Mouse (Mus musculus): ENCODE measurements around the gene Adh6b. TPM values are rescaled to one million over a fixed set of nuclear protein-coding genes. Genes with fewer than 3 reads are reported as not detected.

Gene Adh6b
- polyA plus RNA-seq, 1 experiment: not detected

DNA sequence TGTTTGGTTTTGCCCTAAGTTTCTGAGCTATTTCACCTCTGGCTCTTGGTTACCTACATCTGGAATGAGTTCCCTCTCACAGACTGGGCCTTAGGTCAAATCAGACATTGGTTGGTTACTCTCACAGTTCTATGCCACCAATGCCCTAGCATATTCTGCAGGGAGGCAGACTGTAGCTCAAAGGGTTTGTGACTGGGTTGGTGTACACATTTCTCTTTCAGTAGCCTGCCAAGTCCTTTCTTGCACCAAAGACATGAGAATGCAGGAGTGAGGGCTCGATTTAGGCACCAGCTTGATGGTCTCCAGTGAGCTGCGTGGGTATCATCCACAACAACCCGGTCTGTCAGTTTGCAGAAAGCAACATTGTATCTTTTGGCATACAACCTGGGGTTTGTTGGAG is 63.3 kb downstream of the Adh6b start:
- H3K27me3 ChIP-seq (replicated peaks): peaks cover 4% of the 10 kb centered on the region
- no peaks in the 10 kb centered on the region for H3K36me3 ChIP-seq (replicated peaks; ENCODE audit: low read length)
- TF ChIP-seq GATA1 (IDR thresholded peaks at IDR 0.05; ENCODE audit: borderline replicate concordance, low read length): no peak
- no peak for TF ChIP-seq FLI1 (IDR thresholded peaks at IDR 0.05; ENCODE audit: low read length)
- H3K4me3 ChIP-seq (replicated peaks): no peak overlapping the region
- 0 out of 2 replicates have a peak, but pooled peaks cover 5% of the 10 kb centered on the region for H3K9me3 ChIP-seq
- peaks cover 7% of the 10 kb centered on the region for H3K4me1 ChIP-seq

DNA sequence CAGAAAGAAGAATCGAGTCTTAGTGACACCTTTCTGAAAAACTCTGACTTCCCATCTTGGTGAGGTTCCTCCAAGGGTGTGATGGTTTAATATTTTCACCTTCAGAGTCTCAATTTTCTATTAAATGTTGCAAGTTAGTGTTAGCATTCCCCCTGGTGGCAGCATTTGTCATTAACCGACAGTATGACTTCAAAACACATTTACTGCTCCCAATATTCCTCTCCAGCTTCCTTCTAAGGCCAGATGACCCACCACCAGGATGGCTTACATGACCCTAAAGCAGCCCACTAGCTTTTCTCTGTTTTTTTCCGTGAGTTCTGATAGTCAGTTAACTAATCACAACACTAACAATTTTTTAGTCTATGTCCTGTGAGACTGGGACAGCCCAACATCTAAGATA is 63.8 kb downstream of the Adh6b start:
- no peak for TF ChIP-seq FLI1 (IDR thresholded peaks at IDR 0.05; ENCODE audit: low read length)
- Histone ChIP-seq H3K27me3 (replicated peaks) (peaks cover 4% of the 10 kb centered on the region), H3K4me3 (replicated peaks) (no peak overlapping the region), H3K4me1 (peaks cover 7% of the 10 kb centered on the region; the same call in 1 of the 2 replicates), H3K9me3 (0 out of 2 replicates have a peak, but pooled peaks cover 5% of the 10 kb centered on the region), H3K36me3 (replicated peaks; ENCODE audit: low read length) (no peaks in the 10 kb centered on the region)

DNA sequence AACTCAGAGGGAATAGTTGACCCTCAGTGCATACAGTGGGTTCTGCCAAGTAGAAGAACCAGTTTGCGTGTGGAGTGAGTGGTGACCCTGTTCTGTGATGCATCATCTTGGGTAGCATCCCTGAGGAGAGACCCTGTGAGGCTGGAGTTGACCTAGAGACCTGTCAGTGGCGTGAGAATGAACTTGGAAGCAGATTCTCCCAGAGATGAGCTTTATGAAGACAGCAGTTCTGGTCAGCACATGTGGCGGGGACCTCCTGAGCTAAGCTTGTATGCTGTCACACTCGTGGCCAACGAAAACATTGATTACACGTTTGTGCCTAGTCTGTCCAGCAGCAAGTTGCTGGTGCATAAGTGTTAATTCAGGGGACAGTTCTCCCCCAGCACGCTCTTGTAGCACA is 64.3 kb downstream of the Adh6b start:
- Histone ChIP-seq H3K9me3 (0 out of 2 replicates have a peak, but pooled peaks cover 5% of the 10 kb centered on the region), H3K4me1 (peaks cover 7% of the 10 kb centered on the region; the same call in 1 of the 2 replicates), H3K27me3 (replicated peaks) (peaks cover 2% of the 10 kb centered on the region), H3K4me3 (replicated peaks) (no peak overlapping the region), H3K36me3 (replicated peaks; ENCODE audit: low read length) (no peaks in the 10 kb centered on the region)
- TF ChIP-seq GATA1 (IDR thresholded peaks at IDR 0.05; ENCODE audit: borderline replicate concordance, low read length) (no peak), FLI1 (IDR thresholded peaks at IDR 0.05; ENCODE audit: low read length) (no peak)

DNA sequence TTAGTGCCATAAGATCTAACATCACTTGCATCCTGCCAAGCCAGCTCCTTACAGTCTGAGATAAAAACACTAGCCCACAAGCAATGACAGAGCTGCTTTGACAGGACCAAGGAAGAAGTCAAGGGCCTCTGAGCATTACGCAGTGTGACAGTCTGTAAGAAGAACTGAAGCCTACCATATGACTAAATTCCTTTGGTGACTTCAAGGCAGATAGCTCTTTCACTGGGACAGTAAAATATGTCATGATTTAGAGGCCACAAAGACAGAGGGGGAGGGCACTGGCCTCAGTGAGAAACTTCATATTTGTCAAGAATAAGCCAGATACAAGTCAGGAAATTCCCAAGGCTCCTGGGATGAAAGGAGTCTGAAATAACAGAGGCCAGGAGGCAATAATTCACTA is 66.3 kb downstream of the Adh6b start:
- H3K36me3 ChIP-seq (replicated peaks; ENCODE audit: low read length): no peaks in the 10 kb centered on the region
- TF ChIP-seq GATA1 (IDR thresholded peaks at IDR 0.05; ENCODE audit: borderline replicate concordance, low read length): no peak
- 0 out of 2 replicates have a peak, but pooled peaks cover 5% of the 10 kb centered on the region for H3K9me3 ChIP-seq
- H3K4me1 ChIP-seq: peaks cover 7% of the 10 kb centered on the region; the same call in 1 of the 2 replicates
- H3K27me3 ChIP-seq (replicated peaks): peaks cover 2% of the 10 kb centered on the region
- no peak overlapping the region for H3K4me3 ChIP-seq (replicated peaks)

Other genes with a start within 250 kb of the Adh6b start
- 0.78 and 3.1 TPM in 2 replicates for gene Trmt10a, start 198.3 kb upstream of the Adh6b start, polyA plus RNA-seq (2012; ENCODE audit: insufficient read depth, low replicate concordance)
- 0.41 TPM in 1 of 2 replicates, not detected in the other for gene Mttp, start 196.8 kb upstream of the Adh6b start, polyA plus RNA-seq (2012; ENCODE audit: insufficient read depth, low replicate concordance)
- gene 4930579F01Rik, start 147.9 kb upstream of the Adh6b start, polyA plus RNA-seq (2012; ENCODE audit: insufficient read depth, low replicate concordance): not detected in 2 replicates
- not detected in 2 replicates for gene Adh7, start 124.0 kb upstream of the Adh6b start, polyA plus RNA-seq (2012; ENCODE audit: insufficient read depth, low replicate concordance)
- gene Adh1, start 80.8 kb upstream of the Adh6b start, polyA plus RNA-seq (2012; ENCODE audit: insufficient read depth, low replicate concordance): 0.11 TPM in 1 of 2 replicates, not detected in the other
- not detected in 2 replicates for gene Adh6a, start 28.5 kb upstream of the Adh6b start, polyA plus RNA-seq (2012; ENCODE audit: insufficient read depth, low replicate concordance)
- not detected in 2 replicates for gene Adh4, start 73.7 kb downstream of the Adh6b start, polyA plus RNA-seq (2012; ENCODE audit: insufficient read depth, low replicate concordance)
- gene Adh5, start 101.3 kb downstream of the Adh6b start, polyA plus RNA-seq (2012; ENCODE audit: insufficient read depth, low replicate concordance): 2.5 and 12.6 TPM in 2 replicates
- 10.2 and 16.6 TPM in 2 replicates for gene Metap1, start 147.7 kb downstream of the Adh6b start, polyA plus RNA-seq (2012; ENCODE audit: insufficient read depth, low replicate concordance)
- 8.6 TPM in 1 of 2 replicates, not detected in the other for gene Eif4e, start 184.4 kb downstream of the Adh6b start, polyA plus RNA-seq (2012; ENCODE audit: insufficient read depth, low replicate concordance)